ENCODE assay signal across 8 mouse cellular contexts in the genomic region with DNA sequence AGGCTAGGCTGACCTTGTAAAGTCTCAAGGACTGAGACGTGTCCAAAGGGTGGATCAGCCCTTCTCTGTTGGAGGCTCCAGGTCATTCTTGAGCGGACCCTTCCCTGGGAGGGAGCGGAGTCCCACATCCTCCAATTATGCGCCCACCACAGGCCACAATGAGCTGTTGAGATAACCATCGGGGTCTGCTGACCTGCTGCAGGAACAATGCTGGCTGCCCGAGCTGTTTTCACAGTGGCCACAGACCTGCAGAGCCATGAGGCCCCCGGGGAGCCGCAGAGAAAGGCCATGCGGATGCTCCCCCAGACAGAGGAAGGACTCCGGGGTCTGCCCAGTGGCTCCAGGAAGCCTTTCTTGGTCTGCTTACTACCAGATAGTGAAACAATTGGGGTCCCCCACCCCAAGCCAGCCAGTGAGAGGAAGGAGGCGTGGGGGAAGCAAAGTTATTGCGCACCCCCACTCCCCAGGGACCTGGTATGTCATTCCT. TPM values are rescaled to one million over a fixed set of nuclear protein-coding genes. Genes with fewer than 3 reads are reported as not detected.
DNase-seq lines count a peak whose midpoint lies in the region; ATAC-seq and TF ChIP-seq lines count a peak whose summit lies in the region.

No protein-coding gene starts in this region.

- no peak for TF ChIP-seq CTCF in left cerebral cortex, adult 2 months (IDR thresholded peaks at IDR 0.05)

- peak; percentile 6; the same call in 1 of the 2 replicates for ATAC-seq in heart, embryonic 11.5 days (replicated peaks; ENCODE audit: insufficient number of reproducible peaks, low FRiP score, low TSS enrichment)
- peak; percentile 28; the same call in 1 of the 2 replicates for ATAC-seq in kidney, embryonic 14.5 days (ENCODE audit: low FRiP score, low TSS enrichment)
- ATAC-seq in midbrain, embryonic 16.5 days: no peak

- H3K4me3 ChIP-seq in left cerebral cortex, adult 2 months: no peak overlapping the region
- H3K4me3 ChIP-seq in heart, embryonic 11.5 days (ENCODE audit: low read depth, low read length): no peak overlapping the region
- H3K4me3 ChIP-seq in kidney, embryonic 14.5 days (ENCODE audit: low read length): no peak overlapping the region
- H3K4me3 ChIP-seq in midbrain, embryonic 16.5 days (ENCODE audit: low read depth, low read length): no peak overlapping the region

- 36% methylated on average over 12 of the region's 12 CpGs for WGBS in heart, embryonic 11.5 days (ENCODE audit: insufficient replicate concordance)
- WGBS in kidney, embryonic 14.5 days: 29% methylated on average over 12 of the region's 12 CpGs
- WGBS in midbrain, embryonic 16.5 days: 24% methylated on average over 12 of the region's 12 CpGs

- H3K9me3 ChIP-seq in heart, embryonic 11.5 days (replicated peaks; ENCODE audit: control insufficient read depth, low read length): no peaks in the 10 kb centered on the region
- H3K9me3 ChIP-seq in kidney, embryonic 14.5 days (ENCODE audit: control insufficient read depth, low read length): no peaks in the 10 kb centered on the region
- H3K9me3 ChIP-seq in midbrain, embryonic 16.5 days (replicated peaks; ENCODE audit: control insufficient read depth, low read length, poor library complexity, severe bottlenecking): no peaks in the 10 kb centered on the region

- DNase-seq in left cerebral cortex, adult 2 months (ENCODE audit: extremely low spot score in 1 of 2, low spot score in 2 of 2): no peak
- DNase-seq in left cerebral cortex, postnatal 4 days: no peak
- no peak for DNase-seq in left cerebral cortex, postnatal 14 days (ENCODE audit: low spot score in 2 of 2)
- DNase-seq in right cerebral cortex, adult 18-20 months: no peak
- DNase-seq in natural killer cell, adult 2 months (ENCODE audit: low spot score in 2 of 2): no peak

- peak overlapping the region; percentile 65; the same call in 1 of the 2 replicates for H3K27ac ChIP-seq in left cerebral cortex, adult 2 months
- no peak overlapping the region for H3K27ac ChIP-seq in heart, embryonic 11.5 days (ENCODE audit: low read depth, low read length)
- H3K27ac ChIP-seq in kidney, embryonic 14.5 days (ENCODE audit: low read depth, low read length): peak overlapping the region; percentile 30; the same call in 1 of the 2 replicates
- peak overlapping the region; percentile 72 for H3K27ac ChIP-seq in midbrain, embryonic 16.5 days (ENCODE audit: low read length)

- H3K27me3 ChIP-seq in heart, embryonic 11.5 days (ENCODE audit: control insufficient read depth, insufficient read depth, low read length): no peaks in the 10 kb centered on the region
- no peaks in the 10 kb centered on the region for H3K27me3 ChIP-seq in kidney, embryonic 14.5 days (ENCODE audit: control insufficient read depth, insufficient read depth, low read length)
- H3K27me3 ChIP-seq in midbrain, embryonic 16.5 days (ENCODE audit: control insufficient read depth, insufficient read depth, low read depth, low read length): no peaks in the 10 kb centered on the region

- no peak overlapping the region for H3K9ac ChIP-seq in heart, embryonic 11.5 days (ENCODE audit: low read depth, low read length)
- H3K9ac ChIP-seq in kidney, embryonic 14.5 days (ENCODE audit: low read depth, low read length): 0 out of 2 replicates have a peak overlapping the region, but pooled peaks have one; percentile 7
- peak overlapping the region; percentile 15 for H3K9ac ChIP-seq in midbrain, embryonic 16.5 days (ENCODE audit: low read depth, low read length)

- peaks cover 38% of the 10 kb centered on the region for H3K4me1 ChIP-seq in heart, embryonic 11.5 days (ENCODE audit: control insufficient read depth, insufficient read depth, low read length)
- H3K4me1 ChIP-seq in kidney, embryonic 14.5 days (ENCODE audit: control insufficient read depth, insufficient read depth, low read length): peaks cover 38% of the 10 kb centered on the region
- H3K4me1 ChIP-seq in midbrain, embryonic 16.5 days (ENCODE audit: control insufficient read depth, insufficient read depth, low read length): peaks cover 48% of the 10 kb centered on the region

- intact Hi-C loops in left cerebral cortex, adult 2 months (cut with DNase I): no loop called here
- intact Hi-C loops in left cerebral cortex, postnatal 4 days (cut with DNase I): no loop called here
- intact Hi-C loops in left cerebral cortex, postnatal 14 days (cut with DNase I): no loop called here

- peaks cover 18% of the 10 kb centered on the region for H3K36me3 ChIP-seq in heart, embryonic 11.5 days (ENCODE audit: control insufficient read depth, insufficient read depth, low read length)
- H3K36me3 ChIP-seq in kidney, embryonic 14.5 days (ENCODE audit: control insufficient read depth, insufficient read depth, low read length): peaks cover 43% of the 10 kb centered on the region
- peaks cover 33% of the 10 kb centered on the region for H3K36me3 ChIP-seq in midbrain, embryonic 16.5 days (ENCODE audit: control insufficient read depth, insufficient read depth, low read length)

- no peak overlapping the region for H3K4me2 ChIP-seq in heart, embryonic 11.5 days
- no peak overlapping the region for H3K4me2 ChIP-seq in kidney, embryonic 14.5 days (replicated peaks; ENCODE audit: low read depth, low read length)
- no peak overlapping the region for H3K4me2 ChIP-seq in midbrain, embryonic 16.5 days (ENCODE audit: low read length)

RNA-seq across cellular contexts. Expression of gene Slc6a6, which starts 37.4 kb away (rescaled TPM):
- 100 to 1,000 TPM; 127 to 147 TPM for total RNA-seq in left cerebral cortex, adult 2 months (2021)
- total RNA-seq in left cerebral cortex, postnatal 4 days (2021): 100 to 1,000 TPM; 214 to 227 TPM
- polyA plus RNA-seq in heart, embryonic 11.5 days (2014; fragmentation: Nextera tagmentation; extraction: Ambion mirVana): 54.7 and 63.0 TPM in 2 replicates
- polyA plus RNA-seq in kidney, embryonic 14.5 days (2014; fragmentation: Nextera tagmentation; extraction: Ambion mirVana): 51.7 and 95.1 TPM in 2 replicates
- 117 and 125 TPM in 2 replicates for polyA plus RNA-seq in midbrain, embryonic 16.5 days (2015; fragmentation: Nextera tagmentation; extraction: Ambion mirVana)
- 100 to 1,000 TPM; 159 to 165 TPM for total RNA-seq in left cerebral cortex, postnatal 14 days (2021)
